Mouse (Mus musculus) forebrain, embryonic 10.5 days (tissue): ENCODE data around the gene Ttc39a. TPM values are rescaled to one million over a fixed set of nuclear protein-coding genes. Genes with fewer than 3 reads are reported as not detected.

Experiments used
- DNase-seq: peaks from one replicate; pipeline ENCODE4 v3.0.0-alpha.2; 2017; ENCODE audit warnings: low spot score; ENCODE audit errors: extremely low spot score
- H3K27ac ChIP-seq: fragments of 300-500 bp; sonication (generic); 2 replicates; pipeline ENCODE4 v1.5.1; 2016; ENCODE audit warnings: mild to moderate bottlenecking
- H3K27me3 ChIP-seq: fragments of 300-500 bp; sonication (generic); 2 replicates; pipeline ENCODE4 v1.6.1; 2016; ENCODE audit warnings: mild to moderate bottlenecking; ENCODE audit not compliant: poor library complexity, severe bottlenecking
- H3K36me3 ChIP-seq: fragments of 300-500 bp; sonication (generic); replicated peaks from 2 replicates; pipeline ENCODE4 v1.6.1; 2016; ENCODE audit warnings: mild to moderate bottlenecking, moderate library complexity
- H3K4me1 ChIP-seq: fragments of 300-500 bp; sonication (generic); 2 replicates; pipeline ENCODE4 v1.6.1; 2016
- H3K4me3 ChIP-seq: fragments of 300-500 bp; sonication (generic); 2 replicates; pipeline ENCODE4 v1.5.1; 2016; ENCODE audit warnings: mild to moderate bottlenecking, moderate library complexity
- H3K9me3 ChIP-seq: fragments of 300-500 bp; sonication (generic); 2 replicates; pipeline ENCODE4 v1.6.1; 2016; ENCODE audit warnings: mild to moderate bottlenecking, moderate library complexity
- WGBS: fragments of 180-500 bp; shearing (Covaris S2); methylation state at CpG from one replicate; pipeline ENCODE4 v1.1.7; 2016; 5-methylcytosine and 5-hydroxymethylcytosine counted together
- polyA plus RNA-seq: library from polyadenylated mRNA; unstranded; fragments of >200 nt; fragmentation: Nextera tagmentation; extraction: Ambion mirVana; gene quantifications from 2 replicates; pipeline ENCODE4 v1.2.1, GENCODE M21; 2016

The Ttc39a gene
- polyA plus RNA-seq, 1 experiment from 2014 or later = 4.9 TPM

- Histone ChIP-seq H3K9me3 (no peaks in the 10 kb centered on the region), H3K4me3 (no peak overlapping the region), H3K27ac (no peak overlapping the region), H3K27me3 (no peaks in the 10 kb centered on the region), H3K4me1 (peaks cover 22% of the 10 kb centered on the region), H3K36me3 (peaks cover 10% of the 10 kb centered on the region; the same call in 1 of the 2 replicates)
- 88% methylated on average over 4 of the region's 4 CpGs for WGBS
- no peak for DNase-seq
These were observed 36.2 kb downstream of the Ttc39a start for GRCm38 (mm10) chr4:109442649-109443048.

- H3K36me3 ChIP-seq = peaks cover 11% of the 10 kb centered on the region; the same call in 1 of the 2 replicates
- H3K27ac ChIP-seq = no peak overlapping the region
- no peaks in the 10 kb centered on the region for H3K27me3 ChIP-seq
- no peak for DNase-seq
- 70% methylated on average over 6 of the region's 6 CpGs for WGBS
- no peak overlapping the region for H3K4me3 ChIP-seq
- no peaks in the 10 kb centered on the region for H3K9me3 ChIP-seq
- H3K4me1 ChIP-seq = peaks cover 22% of the 10 kb centered on the region
These were observed 38.0 kb downstream of the Ttc39a start for GRCm38 (mm10) chr4:109444471-109444870.

DNA sequence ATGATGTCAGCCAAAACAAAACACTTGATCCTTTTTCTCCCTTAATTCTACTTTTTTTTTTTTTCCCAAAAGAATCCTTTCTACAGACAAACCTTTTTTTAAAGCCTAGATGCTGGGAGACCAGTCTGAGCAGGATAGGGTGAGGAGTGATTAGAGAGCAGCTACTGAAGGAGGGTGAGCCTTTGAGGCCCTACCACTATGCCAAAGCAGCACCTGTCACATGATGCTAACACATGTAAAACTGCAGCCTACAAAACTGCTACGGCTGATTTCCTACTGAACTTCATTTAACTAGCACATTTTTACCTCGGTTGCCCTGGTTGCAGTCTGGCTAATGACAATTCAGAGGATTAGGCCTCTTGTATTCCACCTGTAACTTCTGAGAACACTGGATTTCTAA, 38.5 kb downstream of the Ttc39a start:
- no peaks in the 10 kb centered on the region for H3K9me3 ChIP-seq
- DNase-seq = no peak
- WGBS = 60% methylated on average over 2 of the region's 2 CpGs
- no peaks in the 10 kb centered on the region for H3K27me3 ChIP-seq
- peaks cover 14% of the 10 kb centered on the region; the same call in 1 of the 2 replicates for H3K36me3 ChIP-seq
- no peak overlapping the region for H3K4me3 ChIP-seq
- peaks cover 22% of the 10 kb centered on the region for H3K4me1 ChIP-seq
- H3K27ac ChIP-seq = peak overlapping the region; percentile 8; the same call in 1 of the 2 replicates

- Histone ChIP-seq H3K9me3 (no peaks in the 10 kb centered on the region), H3K4me1 (peaks cover 18% of the 10 kb centered on the region), H3K36me3 (peaks cover 14% of the 10 kb centered on the region; the same call in 1 of the 2 replicates), H3K4me3 (no peak overlapping the region), H3K27ac (peak overlapping the region; percentile 8; the same call in 1 of the 2 replicates), H3K27me3 (no peaks in the 10 kb centered on the region)
- no peak for DNase-seq
- 74% methylated on average over 2 of the region's 2 CpGs for WGBS
These were observed 39.0 kb downstream of the Ttc39a start for GRCm38 (mm10) chr4:109445397-109445796.

DNA sequence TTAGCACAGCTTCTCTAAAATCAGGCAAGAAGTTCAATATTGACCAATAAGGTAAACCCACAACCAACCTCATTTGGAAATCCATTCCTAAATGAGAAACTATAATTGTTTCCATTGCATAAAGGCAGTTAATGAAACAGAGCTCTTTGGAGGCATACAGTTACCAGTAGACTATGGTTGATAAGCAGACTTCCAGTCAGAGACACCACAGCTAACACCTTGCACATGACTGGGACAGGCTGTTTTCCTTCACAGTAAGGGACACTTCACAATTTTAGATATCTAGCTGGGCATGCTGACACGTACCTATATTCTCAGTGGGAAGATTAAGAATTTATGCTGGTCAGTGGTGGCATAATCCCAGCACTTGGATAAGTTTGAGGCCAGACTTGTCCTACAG, 39.5 kb downstream of the Ttc39a start:
- Histone ChIP-seq H3K27ac (no peak overlapping the region), H3K36me3 (peaks cover 17% of the 10 kb centered on the region; the same call in 1 of the 2 replicates), H3K4me3 (no peak overlapping the region), H3K4me1 (peaks cover 17% of the 10 kb centered on the region), H3K9me3 (no peaks in the 10 kb centered on the region), H3K27me3 (no peaks in the 10 kb centered on the region)
- no peak for DNase-seq
- WGBS = 89% methylated on average over 1 of the region's 1 CpGs

- DNase-seq = no peak
- H3K9me3 ChIP-seq = no peaks in the 10 kb centered on the region
- H3K4me3 ChIP-seq = no peak overlapping the region
- H3K4me1 ChIP-seq = peaks cover 17% of the 10 kb centered on the region
- no peaks in the 10 kb centered on the region for H3K27me3 ChIP-seq
- 97% methylated on average over 2 of the region's 2 CpGs for WGBS
- no peak overlapping the region for H3K27ac ChIP-seq
- H3K36me3 ChIP-seq = peaks cover 26% of the 10 kb centered on the region
These were observed 42.1 kb downstream of the Ttc39a start for GRCm38 (mm10) chr4:109448531-109448930.

DNA sequence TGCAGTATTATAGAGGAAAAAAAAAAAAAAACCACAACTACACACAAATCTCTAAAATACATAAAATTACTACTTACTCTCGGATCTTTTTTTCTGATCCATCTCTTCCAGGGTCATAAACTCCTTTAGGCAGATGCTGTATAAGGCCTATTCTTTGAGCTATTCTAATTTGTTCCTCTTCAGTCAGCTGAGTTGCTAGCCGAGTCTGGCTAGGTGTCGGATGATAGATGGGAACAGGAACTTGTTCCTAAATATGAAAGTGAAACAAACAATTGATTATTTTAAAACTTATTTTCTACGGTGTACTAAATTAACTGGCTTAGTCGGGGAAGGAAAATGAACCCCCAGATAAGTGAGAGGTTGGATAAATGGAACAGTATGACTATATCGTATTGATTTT, 50.4 kb downstream of the Ttc39a start:
- no peaks in the 10 kb centered on the region for H3K9me3 ChIP-seq
- WGBS = 96% methylated on average over 6 of the region's 6 CpGs
- no peak for DNase-seq
- H3K27ac ChIP-seq = no peak overlapping the region
- H3K4me1 ChIP-seq = no peaks in the 10 kb centered on the region
- no peaks in the 10 kb centered on the region for H3K27me3 ChIP-seq
- no peak overlapping the region for H3K4me3 ChIP-seq
- peaks cover 35% of the 10 kb centered on the region for H3K36me3 ChIP-seq

GRCm38 (mm10) chr4:109460421-109461179, 54.2 kb downstream of the Ttc39a start:
- Histone ChIP-seq H3K27me3 (no peaks in the 10 kb centered on the region), H3K4me1 (no peaks in the 10 kb centered on the region), H3K27ac (no peak overlapping the region), H3K9me3 (no peaks in the 10 kb centered on the region), H3K36me3 (peaks cover 8% of the 10 kb centered on the region), H3K4me3 (no peak overlapping the region)
- WGBS = 82% methylated on average over 3 of the region's 3 CpGs
- no peak for DNase-seq

- Histone ChIP-seq H3K27ac (no peak overlapping the region), H3K4me3 (no peak overlapping the region), H3K4me1 (no peaks in the 10 kb centered on the region), H3K36me3 (no peaks in the 10 kb centered on the region), H3K9me3 (no peaks in the 10 kb centered on the region), H3K27me3 (no peaks in the 10 kb centered on the region)
- DNase-seq = no peak
These were observed 57.5 kb downstream of the Ttc39a start for GRCm38 (mm10) chr4:109463892-109464291.

- peaks cover 12% of the 10 kb centered on the region for H3K36me3 ChIP-seq
- H3K4me1 ChIP-seq = no peaks in the 10 kb centered on the region
- no peak for DNase-seq
- H3K27ac ChIP-seq = no peak overlapping the region
- H3K4me3 ChIP-seq = no peak overlapping the region
- no peaks in the 10 kb centered on the region for H3K27me3 ChIP-seq
- no peaks in the 10 kb centered on the region for H3K9me3 ChIP-seq
These were observed 61.3 kb downstream of the Ttc39a start for GRCm38 (mm10) chr4:109467687-109468086.

GRCm38 (mm10) chr4:109471606-109472005, 65.2 kb downstream of the Ttc39a start:
- Histone ChIP-seq H3K4me1 (peaks cover 12% of the 10 kb centered on the region), H3K36me3 (peaks cover 16% of the 10 kb centered on the region), H3K4me3 (no peak overlapping the region), H3K27ac (no peak overlapping the region), H3K27me3 (no peaks in the 10 kb centered on the region), H3K9me3 (no peaks in the 10 kb centered on the region)
- no peak for DNase-seq

DNA sequence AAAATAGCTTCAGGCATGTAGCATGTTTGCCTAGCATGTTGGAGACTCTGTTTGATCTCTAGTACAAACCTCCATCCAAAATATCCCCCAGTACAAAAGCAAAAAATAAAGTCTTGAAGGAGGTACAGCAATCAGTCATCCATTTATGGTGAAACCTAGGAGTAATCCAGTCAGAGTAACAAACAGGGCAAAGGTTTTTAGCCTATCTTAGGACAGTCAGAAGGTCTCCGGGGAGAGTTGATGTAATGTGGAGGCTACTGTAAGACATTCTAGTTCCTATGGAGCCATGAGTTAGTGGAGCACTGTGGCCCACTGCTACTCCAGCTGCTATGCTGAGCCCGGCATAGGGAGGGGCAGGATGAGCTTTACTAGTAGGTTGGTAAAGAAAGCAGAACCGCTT, 66.1 kb downstream of the Ttc39a start:
- H3K27ac ChIP-seq = no peak overlapping the region
- DNase-seq = no peak
- H3K27me3 ChIP-seq = no peaks in the 10 kb centered on the region
- H3K36me3 ChIP-seq = peaks cover 16% of the 10 kb centered on the region
- 95% methylated on average over 3 of the region's 3 CpGs for WGBS
- no peaks in the 10 kb centered on the region for H3K9me3 ChIP-seq
- peaks cover 12% of the 10 kb centered on the region for H3K4me1 ChIP-seq
- no peak overlapping the region for H3K4me3 ChIP-seq

DNA sequence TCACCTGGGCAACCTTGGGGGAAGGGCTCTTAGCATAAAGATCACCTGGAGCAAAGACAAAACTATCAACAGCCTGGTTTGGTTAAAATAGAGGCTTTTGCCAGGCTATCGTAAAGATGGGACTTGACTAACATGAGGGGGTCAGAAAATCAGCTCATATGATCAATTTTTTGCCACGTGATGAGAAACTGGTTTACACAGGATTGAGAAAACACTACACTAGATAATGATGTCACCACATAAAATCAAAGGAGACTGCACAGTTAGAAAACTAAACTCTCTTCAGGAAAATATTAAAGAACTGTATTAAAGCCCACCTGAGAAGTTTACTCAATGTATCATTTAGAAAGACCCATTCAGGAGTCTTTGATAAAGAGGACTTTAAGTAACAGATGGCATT, 68.7 kb downstream of the Ttc39a start:
- no peak for DNase-seq
- Histone ChIP-seq H3K9me3 (no peaks in the 10 kb centered on the region), H3K4me3 (peak overlapping the region; percentile 76), H3K27ac (no peak overlapping the region), H3K4me1 (peaks cover 12% of the 10 kb centered on the region), H3K36me3 (peaks cover 16% of the 10 kb centered on the region), H3K27me3 (no peaks in the 10 kb centered on the region)
- WGBS = 47% methylated on average over 2 of the region's 2 CpGs
